Mouse (Mus musculus): ENCODE measurements at regions not wholly inside any gene's neighbourhood (a gene's known extent, or its start where the extent isn't known, plus 50 kb on each side); places are given as distances from the start of the nearest gene placed in this dataset.

DNA sequence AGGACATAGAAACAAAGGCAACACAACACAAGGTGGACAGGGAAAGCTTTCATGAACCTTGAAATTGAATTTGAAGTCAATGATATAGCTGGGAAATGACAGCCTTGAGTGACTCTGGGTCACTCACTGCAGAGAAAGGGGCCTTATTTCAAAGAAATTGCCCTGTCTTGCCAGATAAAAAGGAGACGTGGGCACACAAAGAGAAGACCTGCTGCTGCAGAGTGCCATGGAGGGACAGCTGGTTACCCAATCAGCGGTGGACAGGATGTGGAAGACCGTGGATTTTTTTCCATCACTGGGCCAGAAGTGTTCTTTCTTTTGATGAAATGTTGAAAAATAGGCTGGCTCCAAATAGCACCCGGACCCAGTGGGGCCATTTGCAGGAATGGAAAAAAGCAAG, 77.8 kb upstream of the Epha4 start:
- no peak for ATAC-seq (replicated peaks; ENCODE audit: poor library complexity, severe bottlenecking)

DNA sequence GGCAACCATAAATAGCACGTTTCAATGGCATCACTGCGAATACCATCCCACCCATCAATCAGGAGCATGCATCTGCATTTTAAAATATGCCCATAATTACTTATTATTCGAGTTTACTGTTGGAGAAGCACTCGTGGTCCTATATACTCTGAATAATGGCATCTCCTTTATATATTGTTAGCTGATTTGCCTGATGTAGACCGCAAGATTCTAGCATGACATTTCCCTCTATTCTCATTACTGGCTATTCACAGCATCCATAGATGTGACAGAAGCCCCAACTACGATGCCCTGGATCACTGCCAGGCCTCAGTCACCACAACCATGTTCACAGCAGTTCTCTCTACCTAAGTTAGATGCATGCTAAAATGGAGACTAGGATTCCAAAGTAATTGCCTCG, 77.4 kb upstream of the Epha4 start:
- ATAC-seq (replicated peaks; ENCODE audit: poor library complexity, severe bottlenecking) = no peak

DNA sequence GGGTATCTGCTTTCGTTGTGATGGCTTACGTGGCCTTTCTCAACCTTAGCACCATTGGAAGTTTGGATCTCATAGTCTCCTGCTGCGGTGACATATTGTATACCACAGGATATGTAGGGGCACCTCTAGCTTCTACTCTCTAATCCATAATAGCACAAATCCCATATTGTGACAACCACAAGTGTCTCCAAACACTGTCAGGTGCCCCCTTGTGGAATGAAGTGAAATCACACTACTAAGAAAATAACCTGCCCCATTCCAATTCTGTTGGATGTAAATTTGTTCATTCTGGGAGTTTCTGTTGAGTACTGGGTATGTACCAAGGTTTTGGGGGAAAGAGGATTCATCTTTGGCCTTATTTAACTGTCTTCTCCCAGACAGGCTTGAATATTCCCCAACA, 74.5 kb upstream of the Epha4 start:
- no peak for ATAC-seq (replicated peaks; ENCODE audit: poor library complexity, severe bottlenecking)

DNA sequence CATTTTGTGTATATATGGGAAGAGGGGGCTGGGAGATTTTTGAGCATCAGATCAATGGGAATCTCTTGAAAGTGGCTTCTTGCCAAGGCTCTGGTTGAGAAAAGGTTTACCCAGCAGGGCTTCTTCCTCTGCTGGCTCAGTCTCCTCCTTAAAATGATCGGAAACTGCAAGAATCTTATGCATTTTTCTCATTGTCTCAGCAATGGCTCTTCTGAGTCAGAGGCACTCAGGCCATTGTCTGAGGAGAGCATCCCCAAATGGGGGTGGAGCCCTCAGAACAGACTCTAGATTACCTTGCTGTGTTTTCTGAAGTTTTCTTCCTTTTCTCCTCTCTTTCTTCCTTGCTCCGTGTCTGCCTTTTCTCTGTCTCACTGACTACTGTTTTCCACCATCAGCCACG, 70.6 kb upstream of the Epha4 start:
- ATAC-seq (replicated peaks; ENCODE audit: poor library complexity, severe bottlenecking) = no peak

GRCm38 (mm10) chr1:77568081-77568480, 53.2 kb upstream of the Epha4 start:
- ATAC-seq (replicated peaks; ENCODE audit: poor library complexity, severe bottlenecking) = no peak

DNA sequence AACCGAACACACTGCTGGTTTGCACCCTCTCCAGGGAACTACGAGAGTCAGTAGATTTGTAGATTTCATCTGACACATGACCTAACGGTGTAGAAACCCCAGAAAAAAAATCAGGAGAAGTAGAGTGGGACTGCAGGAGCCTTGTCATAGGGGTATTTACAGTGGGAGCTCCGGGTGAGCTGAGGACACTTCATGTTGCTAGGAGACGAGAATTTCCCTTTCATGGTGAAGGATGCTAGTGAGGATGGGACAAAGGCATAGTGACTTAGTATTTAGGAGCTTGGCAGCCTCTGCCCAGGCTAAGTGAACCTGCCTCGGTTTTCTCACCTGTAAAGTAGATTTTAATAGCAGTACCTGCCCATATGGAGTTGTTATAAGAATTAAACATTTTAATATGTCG, 52.8 kb upstream of the Epha4 start:
- ATAC-seq (replicated peaks; ENCODE audit: poor library complexity, severe bottlenecking) = no peak

All from granulocyte monocyte progenitor cell, adult 5-6 weeks (primary cell).